25 mouse cellular contexts compared by ENCODE assay signal in the genomic region with DNA sequence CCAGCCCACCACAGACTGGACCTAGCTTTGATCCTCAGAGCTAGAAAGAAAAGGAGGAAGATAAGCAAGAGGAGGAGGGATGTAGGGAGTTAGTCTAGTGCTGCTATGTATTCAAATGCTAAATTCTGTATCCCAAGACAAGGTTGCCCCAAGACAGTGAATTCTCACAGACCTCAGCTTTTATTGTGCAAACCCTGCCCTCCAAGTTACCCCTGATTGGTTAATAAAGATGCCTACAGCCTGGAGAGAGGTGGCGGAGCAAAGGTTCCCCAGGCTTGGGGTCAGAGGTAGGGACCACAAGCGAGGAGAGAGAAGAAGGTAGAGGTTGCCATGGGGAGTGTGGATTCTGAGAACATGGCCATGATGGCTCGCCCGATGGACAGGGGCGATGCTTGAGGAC. TPM values are rescaled to one million over a fixed set of nuclear protein-coding genes. Genes with fewer than 3 reads are reported as not detected.
"Had no signal": no experiment of that assay in that cellular context is flagged by ENCODE, and none has a peak within 500 bp of the region (broad histone marks: within the 10 kb centered on the region; RNA-seq: fewer than 3 reads in every experiment).

No protein-coding gene starts in this region.

- H3K27ac ChIP-seq: kidney, postnatal 0 days; limb, embryonic 12.5 days; limb, embryonic 15.5 days; liver, embryonic 14.5 days; macrophage; neural tube, embryonic 13.5 days; stomach, postnatal 0 days had no signal

- ATAC-seq: liver, postnatal 0 days; lung, postnatal 0 days had no signal

- H3K4me3 ChIP-seq: layer of hippocampus, adult 2 months; limb, embryonic 12.5 days; limb, embryonic 15.5 days; myocyte; neural tube, embryonic 13.5 days had no signal

- H3K4me2 ChIP-seq: limb, embryonic 12.5 days; limb, embryonic 15.5 days; liver, embryonic 11.5 days; lung, embryonic 14.5 days; neural tube, embryonic 13.5 days had no signal

- H3K36me3 ChIP-seq: limb, embryonic 12.5 days; limb, embryonic 15.5 days; neural tube, embryonic 13.5 days had no signal

- H3K27me3 ChIP-seq: limb, embryonic 12.5 days; limb, embryonic 15.5 days; neural tube, embryonic 13.5 days had no signal

- H3K9me3 ChIP-seq: limb, embryonic 12.5 days; limb, embryonic 15.5 days; neural tube, embryonic 13.5 days had no signal

- H3K9ac ChIP-seq: limb, embryonic 12.5 days; limb, embryonic 15.5 days; liver, embryonic 14.5 days; liver, postnatal 0 days; lung, embryonic 14.5 days; neural tube, embryonic 13.5 days had no signal

- H3K4me1 ChIP-seq: limb, embryonic 12.5 days; limb, embryonic 15.5 days; neural tube, embryonic 13.5 days had no signal

- DNase-seq: kidney, adult 18-20 months; kidney, adult 9 months; kidney, postnatal 25 days; layer of hippocampus, adult 9-11 months; liver, postnatal 0 days; right cerebral cortex, postnatal 14 days; right cerebral cortex, postnatal 4 days; thymus, adult 2 months; thymus, postnatal 14 days; thymus, postnatal 4 days had no signal

RNA-seq across cellular contexts. Expression of a gene that starts 29.2 kb away (rescaled TPM):
- total RNA-seq: monocyte, adult 5-6 weeks; neutrophil, adult 5-6 weeks had no signal
- polyA plus RNA-seq: liver, postnatal 0 days; macrophage; myocyte had no signal

RNA-seq across cellular contexts. Expression of a gene that starts 47.8 kb away (rescaled TPM):
- total RNA-seq: monocyte, adult 5-6 weeks had no signal
- polyA plus RNA-seq: large intestine, adult 2 months; macrophage; thymus, adult 2 months had no signal
